Mouse (Mus musculus): Measurements from ENCODE around the gene Lrrc43.

GRCm38 (mm10) chr5:123522166-123522565 is 33.1 kb downstream of the Lrrc43 start:
- no peak for TF ChIP-seq POLR2A (IDR thresholded peaks at IDR 0.05; ENCODE audit: control insufficient read depth, low read depth, low read length)
- TF ChIP-seq CTCF (IDR thresholded peaks at IDR 0.05; ENCODE audit: control insufficient read depth, insufficient read depth, insufficient replicate concordance, low read depth, low read length), result no peak

All from testis, adult 2 months (tissue).